Mouse (Mus musculus) spleen, adult 2 months (tissue): ENCODE data around the gene Rccd1.

Experiments used
- CTCF ChIP-seq: fragments of 200-500 bp; IDR thresholded peaks from 2 replicates; pipeline ENCODE4 v1.5.1; 2011; ENCODE audit warnings: mild to moderate bottlenecking, inconsistent platforms; ENCODE audit not compliant: insufficient read depth, insufficient read length, insufficient replicate concordance; ENCODE audit errors: extremely low read depth
- POLR2A ChIP-seq: fragments of 200-500 bp; IDR thresholded peaks from 2 replicates; pipeline ENCODE4 v1.6.1; 2011; ENCODE audit warnings: low read depth, low read length, inconsistent platforms

GRCm38 (mm10) chr7:80347670-80348586 lies 23.7 kb upstream of the Rccd1 start:
- TF ChIP-seq CTCF (no peak), POLR2A (no peak)
